Mouse (Mus musculus): ENCODE results near the gene Swsap1.
A peak's percentile ranks its signal among the peaks of the same experiment; 100 is the strongest.

The Swsap1 gene

DNA sequence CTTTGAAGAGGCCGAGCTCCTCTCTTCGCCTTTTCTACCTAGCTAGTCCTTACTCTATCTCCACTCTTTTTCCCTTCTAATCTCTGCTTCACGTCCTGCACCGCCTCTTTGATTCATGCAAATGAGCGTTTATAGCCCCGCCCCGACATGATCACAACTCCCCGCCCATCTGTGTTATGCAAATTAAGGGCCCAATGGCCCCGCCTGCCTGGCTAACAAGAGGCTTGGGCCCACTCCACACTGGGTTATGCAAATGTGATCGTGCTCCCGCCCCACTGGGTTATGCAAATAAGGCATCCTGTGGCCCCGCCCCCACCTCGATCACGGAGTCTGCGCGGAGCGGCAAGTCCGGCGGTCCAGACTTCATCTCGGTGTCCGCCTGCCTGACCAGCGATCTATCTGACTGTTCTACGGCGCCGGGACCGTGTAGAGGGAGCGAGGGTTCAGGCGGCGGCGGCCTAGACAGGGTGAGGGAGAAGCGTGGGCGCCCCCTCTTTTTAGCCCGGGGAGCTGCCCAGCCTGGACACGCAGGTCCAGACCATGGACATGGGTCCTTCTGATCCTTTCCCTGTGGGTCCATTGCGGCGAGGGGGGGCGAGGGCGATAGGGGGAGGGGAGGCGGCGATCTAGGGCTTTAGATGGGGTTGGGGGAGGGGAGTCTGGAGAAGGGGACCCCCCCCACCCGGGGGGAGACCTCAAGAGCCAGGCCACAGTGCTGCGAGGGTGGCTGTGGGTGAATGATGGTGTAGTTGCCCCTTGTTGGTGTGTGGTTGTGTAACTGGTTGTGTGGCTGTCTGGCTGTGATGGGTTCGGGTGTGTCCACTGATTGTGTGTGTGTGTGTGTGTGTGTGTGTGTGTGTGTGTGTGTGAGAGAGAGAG is 18.6 kb upstream of the Swsap1 start, which contains the start of gene Plppr2:
Gene Plppr2, plus strand, starts transcription at position 342 of the 879 bp plus-strand sequence.
- DNase-seq (ENCODE audit: low spot score), result peak; percentile 96

- no peak for DNase-seq (ENCODE audit: low spot score)
Observed at GRCm38 (mm10) chr9:21937711-21938175, 17.8 kb upstream of the Swsap1 start.

DNA sequence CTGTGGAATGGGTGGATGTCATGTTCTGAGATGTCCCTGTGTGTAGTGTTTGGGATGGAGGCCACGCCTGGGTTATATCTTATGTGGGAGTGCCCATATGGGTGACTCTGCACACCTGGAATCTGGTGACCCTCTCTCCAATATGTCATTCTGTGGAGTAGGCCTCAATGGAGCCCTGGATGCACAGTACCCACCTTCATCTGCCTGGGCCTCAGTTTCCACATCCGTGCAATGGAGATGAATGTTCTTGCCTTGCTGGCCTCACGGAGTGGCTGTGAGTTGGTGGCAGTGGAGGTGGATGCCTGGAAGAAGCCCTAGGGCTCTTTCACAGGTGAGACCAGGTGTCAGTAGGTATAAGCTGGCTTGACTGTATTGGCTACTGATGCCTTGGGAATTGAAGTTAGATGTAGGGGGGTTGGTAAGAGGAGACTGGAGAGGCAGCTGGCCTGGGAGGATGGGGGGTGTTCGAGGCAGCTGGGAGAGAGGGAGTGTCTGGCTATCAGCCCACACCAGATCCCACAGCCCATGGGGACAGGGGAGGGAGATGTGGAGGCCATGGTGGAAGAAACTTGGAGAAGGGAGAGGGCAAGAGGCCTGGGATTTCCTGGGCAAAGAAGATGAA is 17.2 kb upstream of the Swsap1 start:
- DNase-seq (ENCODE audit: low spot score), result no peak

DNA sequence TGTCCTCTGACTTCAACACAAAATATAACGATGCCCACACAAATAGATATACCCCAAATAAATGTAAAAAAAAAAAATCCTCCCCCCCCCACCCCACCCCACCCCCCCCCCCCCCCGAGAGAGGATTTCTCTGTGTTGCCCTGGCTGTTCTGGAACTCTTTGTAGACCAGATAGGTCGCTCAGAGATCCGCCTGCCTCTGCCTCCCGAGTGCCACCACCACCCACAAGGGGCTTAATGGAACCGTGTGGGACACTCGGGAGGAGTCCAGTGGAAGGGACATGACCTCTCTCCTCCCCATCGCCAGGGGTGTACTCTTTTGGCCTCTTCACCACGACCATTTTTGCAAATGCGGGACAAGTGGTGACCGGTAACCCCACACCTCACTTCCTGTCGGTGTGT is 12.5 kb upstream of the Swsap1 start:
- no peak for DNase-seq (ENCODE audit: low spot score)

- no peak for DNase-seq (ENCODE audit: low spot score)
Observed at GRCm38 (mm10) chr9:21943638-21944037, 11.9 kb upstream of the Swsap1 start.

GRCm38 (mm10) chr9:21944267-21944666 is 11.3 kb upstream of the Swsap1 start:
- DNase-seq (ENCODE audit: low spot score), result no peak

GRCm38 (mm10) chr9:21947540-21948130 is 7.9 kb upstream of the Swsap1 start:
- no peak for DNase-seq (ENCODE audit: low spot score)

DNA sequence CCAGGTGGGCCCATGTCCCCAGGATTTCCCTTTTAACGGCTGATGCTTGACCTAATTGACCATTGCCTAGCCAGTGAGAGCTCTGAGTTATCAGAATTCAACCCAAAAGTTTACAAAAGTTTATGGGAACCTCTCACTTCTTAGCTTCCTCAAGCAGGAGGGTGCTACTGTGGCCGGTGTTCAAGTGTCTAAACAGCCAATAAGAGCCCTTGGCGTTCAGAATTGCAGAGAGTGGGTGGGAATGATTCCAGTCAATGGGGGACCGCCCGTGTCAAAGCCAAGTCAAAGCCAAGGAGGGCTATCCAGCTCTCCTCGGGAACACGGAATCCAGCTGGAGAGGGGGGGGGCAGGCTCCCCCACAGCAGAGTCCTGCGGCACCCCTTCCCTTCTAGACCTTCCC is 7.4 kb upstream of the Swsap1 start:
- no peak for DNase-seq (ENCODE audit: low spot score)

- DNase-seq (ENCODE audit: low spot score), result no peak
Observed at GRCm38 (mm10) chr9:21948790-21949189, 6.8 kb upstream of the Swsap1 start.

DNA sequence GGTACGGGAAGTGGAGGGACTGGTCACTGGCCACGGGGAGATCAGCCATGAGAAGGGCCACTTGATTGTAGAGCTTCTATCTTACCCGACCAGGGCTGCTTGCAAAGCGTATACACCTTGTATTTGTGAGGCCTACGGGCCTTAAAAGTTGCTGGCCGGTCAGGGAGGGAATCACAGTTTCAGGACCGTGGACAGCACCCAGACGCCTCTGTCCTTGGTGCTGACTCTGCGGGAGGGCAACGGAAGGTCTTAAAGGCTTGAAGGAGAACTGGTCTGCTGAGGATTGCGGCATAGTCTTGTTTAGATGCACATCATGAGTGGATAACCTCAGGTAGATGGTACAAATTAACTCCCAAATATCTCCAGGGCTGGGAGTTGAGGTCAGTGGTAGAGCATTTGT is 5.2 kb upstream of the Swsap1 start:
- peak; percentile 72 for DNase-seq (ENCODE audit: low spot score)

GRCm38 (mm10) chr9:21951977-21952376 is 3.6 kb upstream of the Swsap1 start:
- DNase-seq (ENCODE audit: low spot score), result no peak

GRCm38 (mm10) chr9:21953600-21953999 is 2.0 kb upstream of the Swsap1 start:
- DNase-seq (ENCODE audit: low spot score), result no peak

DNA sequence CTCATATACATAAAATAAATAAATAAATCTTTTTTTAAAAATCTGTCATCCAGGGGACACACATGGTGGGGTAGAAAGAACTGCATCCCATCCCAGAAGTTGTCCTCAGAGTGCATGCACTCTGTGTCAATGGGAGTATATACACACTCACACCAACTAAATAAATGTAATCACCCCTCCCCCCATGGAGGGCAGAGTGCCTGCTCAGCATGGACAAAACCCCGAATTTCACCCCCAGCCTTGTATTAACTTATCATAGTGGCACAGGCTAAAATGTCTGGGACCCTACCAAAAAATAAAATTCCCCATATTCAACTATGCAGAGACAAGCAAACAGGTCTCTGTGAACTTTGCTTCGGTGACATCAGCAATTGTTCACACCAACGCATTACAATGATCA is 920 bp upstream of the Swsap1 start:
- no peak for DNase-seq (ENCODE audit: low spot score)

DNA sequence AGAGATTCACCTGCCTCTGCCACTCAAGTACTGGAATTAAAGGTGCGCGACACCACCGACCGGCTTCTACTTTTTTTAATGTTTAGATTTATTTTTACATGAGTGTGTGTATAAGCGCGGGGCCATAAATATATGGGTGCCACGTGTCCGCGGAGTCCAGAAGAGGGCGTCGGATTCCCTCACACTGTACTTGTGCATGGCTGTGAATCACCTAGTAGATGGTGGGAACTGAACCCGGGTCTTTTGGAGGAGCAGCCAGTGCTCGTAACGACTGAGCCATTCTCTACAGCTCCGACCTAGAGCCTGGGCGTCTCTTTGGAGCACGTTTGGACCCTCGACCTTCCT is 358 bp upstream of the Swsap1 start:
- no peak for DNase-seq (ENCODE audit: low spot score)

DNA sequence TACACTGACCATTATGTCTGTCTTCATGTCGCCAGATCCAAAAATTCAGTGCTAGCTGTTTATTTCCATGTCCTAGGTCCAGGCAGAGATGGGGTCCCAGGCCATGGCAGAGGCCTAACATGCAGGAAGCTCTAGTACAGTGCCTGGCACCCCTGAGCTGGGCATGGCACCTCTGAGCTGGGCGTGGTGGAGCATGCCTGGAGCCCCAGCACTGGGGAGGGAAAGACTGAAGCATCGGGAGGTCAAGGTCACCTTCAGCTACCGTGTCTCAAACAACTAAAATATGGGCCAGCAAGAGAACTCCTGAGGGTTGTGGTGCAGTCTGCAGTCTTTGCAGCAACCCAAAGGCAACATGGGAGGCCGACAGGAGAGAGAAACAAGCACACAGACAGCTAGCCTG is 2.8 kb downstream of the Swsap1 start:
- no peak for DNase-seq (ENCODE audit: low spot score)

GRCm38 (mm10) chr9:21959244-21959643 is 3.7 kb downstream of the Swsap1 start:
- no peak for DNase-seq (ENCODE audit: low spot score)

- no peak for DNase-seq (ENCODE audit: low spot score)
Observed at GRCm38 (mm10) chr9:21960135-21960534, 4.6 kb downstream of the Swsap1 start.

DNA sequence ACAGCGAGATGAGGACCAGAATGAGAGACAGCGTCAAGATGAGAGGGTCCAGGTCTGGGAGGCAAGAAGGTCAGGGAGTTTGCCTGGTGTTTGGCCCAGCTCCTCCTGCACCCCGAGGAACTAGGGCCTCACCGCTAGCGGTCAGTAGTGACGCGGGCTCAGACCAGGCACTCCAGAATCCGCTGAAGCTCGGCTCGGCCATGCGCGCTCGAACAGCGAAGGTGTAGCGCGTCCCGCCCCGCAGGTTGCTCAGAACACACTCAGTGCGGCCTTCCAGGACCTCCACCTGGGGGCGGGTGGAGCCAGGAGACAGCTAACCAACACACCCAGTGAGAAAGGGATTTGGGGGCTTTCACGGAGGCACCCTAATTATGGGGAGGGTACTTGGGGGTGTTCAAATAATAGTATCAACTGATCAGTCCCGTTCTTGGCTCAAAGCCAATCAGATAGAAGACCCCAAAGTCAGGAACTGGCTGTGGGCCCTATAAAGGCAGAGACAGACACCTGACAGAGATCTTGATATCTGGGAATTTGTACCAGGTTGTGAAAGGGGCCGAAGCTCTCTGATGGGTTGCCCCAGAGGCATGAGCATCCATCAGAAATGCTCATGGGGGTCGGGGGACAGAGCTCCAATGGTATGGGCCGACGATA is 5.1 kb downstream of the Swsap1 start:
- DNase-seq (ENCODE audit: low spot score), result peak; percentile 31

DNA sequence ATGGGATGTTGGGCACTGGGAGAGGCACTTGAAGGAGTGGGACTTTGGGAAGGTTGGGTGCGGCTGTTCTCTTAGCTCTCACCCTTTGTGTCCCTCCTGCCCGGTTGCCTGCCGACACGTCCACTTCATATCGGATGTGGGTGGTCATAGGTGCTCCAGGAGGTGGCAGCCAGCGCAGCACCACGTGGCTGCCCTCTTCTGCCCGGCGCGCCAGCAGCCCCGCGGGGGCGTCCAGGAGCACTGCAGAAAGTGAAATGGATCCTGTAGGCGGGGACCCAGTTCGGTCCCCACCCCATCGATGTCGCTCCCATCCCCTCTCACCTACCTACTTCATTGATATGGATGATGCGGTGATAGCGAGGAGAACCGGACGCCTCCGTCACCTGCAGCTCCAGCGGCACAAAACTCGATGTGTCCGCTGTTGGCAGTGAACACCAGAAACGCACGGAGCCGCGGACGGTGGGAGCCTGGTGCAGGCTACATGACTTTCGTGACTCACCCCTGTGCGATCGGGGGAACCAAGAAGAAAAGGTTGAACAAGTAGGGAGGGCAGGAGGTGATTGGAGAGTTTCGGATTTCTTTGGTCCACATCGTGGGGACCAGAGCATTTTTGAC is 5.9 kb downstream of the Swsap1 start:
- no peak for DNase-seq (ENCODE audit: low spot score)

- DNase-seq (ENCODE audit: low spot score), result no peak
Observed at GRCm38 (mm10) chr9:21962010-21962409, 6.5 kb downstream of the Swsap1 start.

DNA sequence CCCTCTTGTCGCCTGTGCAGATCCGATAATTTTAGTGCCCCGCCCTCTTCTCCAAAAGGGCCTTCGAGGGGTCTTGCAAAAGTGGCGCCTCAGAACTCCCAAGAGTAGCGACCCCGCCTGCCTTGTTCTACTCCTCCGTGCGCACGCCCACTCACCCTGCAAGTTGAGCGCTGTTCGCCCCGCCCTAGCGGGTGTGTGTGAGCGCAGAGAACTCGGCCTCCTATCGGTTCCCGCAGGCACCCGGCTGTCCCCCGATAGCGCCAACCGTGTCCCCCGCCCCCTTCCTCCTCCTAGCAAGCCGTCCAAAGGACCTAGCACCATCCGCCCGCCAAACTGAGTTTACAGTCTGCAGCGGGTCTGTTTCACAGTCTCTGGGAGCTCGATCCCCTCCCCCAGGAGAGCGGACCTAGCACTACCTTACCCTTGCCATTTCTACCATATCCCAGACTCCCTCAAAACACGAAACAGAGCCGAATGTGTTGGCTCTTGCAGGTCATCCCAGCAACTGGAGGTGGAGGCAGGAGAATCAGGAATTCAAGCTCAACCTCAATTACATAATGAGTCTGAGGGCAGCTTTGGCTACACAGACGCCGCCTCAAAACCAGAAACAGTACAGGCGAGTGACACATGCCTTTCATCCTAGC is 7.0 kb downstream of the Swsap1 start:
- DNase-seq (ENCODE audit: low spot score), result peak; percentile 63

DNA sequence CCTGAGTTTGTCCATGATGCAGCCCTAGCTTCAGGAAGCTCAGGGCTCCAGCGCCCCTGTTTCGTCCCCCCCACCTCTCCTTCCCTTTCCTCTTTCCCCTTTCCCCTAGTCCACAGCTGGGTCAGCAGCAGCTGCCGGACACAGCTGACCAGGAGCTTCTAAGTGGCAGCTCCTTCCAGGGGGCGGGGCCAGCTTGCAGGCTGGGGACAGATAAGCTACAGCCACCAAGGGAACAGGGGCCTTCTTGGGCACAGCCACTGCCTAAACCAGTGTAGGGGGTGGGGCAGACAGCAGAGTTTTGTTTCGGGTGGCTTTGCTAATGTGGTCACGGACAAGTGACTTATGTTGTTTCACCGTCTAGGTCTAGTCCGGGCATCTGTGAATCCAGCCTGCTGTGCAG is 7.9 kb downstream of the Swsap1 start, which contains the start of gene Epor:
Gene Epor, minus strand, starts transcription at position 90 of the 400 bp plus-strand sequence.
- DNase-seq (ENCODE audit: low spot score), result peak; percentile 28

All from ovary, postnatal 36 days (tissue).